Mouse (Mus musculus): ENCODE measurements around the gene Rgp1. TPM values are rescaled to one million over a fixed set of nuclear protein-coding genes. Genes with fewer than 3 reads are reported as not detected.

Rgp1 gene
- 21.1 and 30.4 TPM in 2 replicates for polyA plus RNA-seq (2014; fragmentation: Nextera tagmentation; extraction: Ambion mirVana)

- Histone ChIP-seq H3K9ac (replicated peaks; ENCODE audit: low read length) (peak within 1 kb of the TSS; percentile 84), H3K4me3 (ENCODE audit: low read depth, low read length) (peak within 1 kb of the TSS; percentile 81), H3K27ac (replicated peaks; ENCODE audit: low read depth, low read length) (peak within 1 kb of the TSS; percentile 65), H3K27me3 (ENCODE audit: control insufficient read depth, insufficient read depth, low read length) (no peaks in the 10 kb centered on the region), H3K4me2 (ENCODE audit: low read depth, low read length) (peak within 1 kb of the TSS; percentile 87), H3K4me1 (ENCODE audit: control insufficient read depth, insufficient read depth, low read length) (peaks cover 6% of the 10 kb centered on the region; the same call in 1 of the 2 replicates), H3K36me3 (replicated peaks; ENCODE audit: control insufficient read depth, insufficient read depth, low read depth, low read length) (peaks cover 3% of the 10 kb centered on the region; the same call in 1 of the 2 replicates), H3K9me3 (replicated peaks; ENCODE audit: control insufficient read depth, low read length) (no peaks in the 10 kb centered on the region)
- WGBS, result under 1% methylated on average over 73 of the region's 76 CpGs
- peak; percentile 96 for ATAC-seq (replicated peaks; ENCODE audit: insufficient number of reproducible peaks, low FRiP score, low TSS enrichment, low read depth)
- peak; percentile 83 for DNase-seq (ENCODE audit: low spot score)
Measured at GRCm38 (mm10) chr4:43578376-43579204, at the start of gene Rgp1, which contains the start of gene Gba2. Gene Rgp1 (plus strand): TSS chr4:43578715. Gene Gba2 (minus strand): TSS chr4:43578873.

- WGBS, result 68% methylated on average over 8 of the region's 8 CpGs
Measured at GRCm38 (mm10) chr4:43530081-43530501, 48.4 kb upstream of the Rgp1 start.

DNA sequence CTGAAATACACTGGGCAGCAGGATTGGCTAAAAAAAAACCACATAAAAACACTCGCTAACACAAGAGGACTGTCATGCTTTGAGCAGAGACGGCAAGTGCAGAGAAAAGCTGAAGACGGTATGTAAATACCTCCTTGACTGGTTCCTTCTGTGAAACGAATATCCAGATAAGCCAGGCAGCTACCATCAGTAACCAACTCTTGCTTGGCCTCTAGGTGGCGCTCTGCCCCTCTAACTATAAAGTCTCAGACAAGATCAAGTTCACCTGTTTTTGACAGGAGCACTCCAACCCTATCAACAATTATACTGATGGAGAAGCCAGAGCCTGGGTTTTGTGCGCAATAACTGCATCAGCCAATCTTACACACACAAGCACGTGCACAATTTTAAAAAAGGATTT is 47.9 kb upstream of the Rgp1 start:
- Histone ChIP-seq H3K27ac (replicated peaks; ENCODE audit: low read depth, low read length) (no peak overlapping the region), H3K9me3 (replicated peaks; ENCODE audit: control insufficient read depth, low read length) (no peaks in the 10 kb centered on the region), H3K4me3 (ENCODE audit: low read depth, low read length) (no peak overlapping the region), H3K4me2 (ENCODE audit: low read depth, low read length) (no peak overlapping the region), H3K9ac (replicated peaks; ENCODE audit: low read length) (no peak overlapping the region), H3K36me3 (replicated peaks; ENCODE audit: control insufficient read depth, insufficient read depth, low read depth, low read length) (peaks cover 17% of the 10 kb centered on the region), H3K4me1 (ENCODE audit: control insufficient read depth, insufficient read depth, low read length) (no peaks in the 10 kb centered on the region), H3K27me3 (ENCODE audit: control insufficient read depth, insufficient read depth, low read length) (no peaks in the 10 kb centered on the region)
- DNase-seq (ENCODE audit: low spot score) (peak; percentile 80), ATAC-seq (replicated peaks; ENCODE audit: insufficient number of reproducible peaks, low FRiP score, low TSS enrichment, low read depth) (no peak)
- whole genome bisulfite sequencing, result 25% methylated on average over 7 of the region's 7 CpGs

More at GRCm38 (mm10) chr4:43530081-43530501, 48.4 kb upstream of the Rgp1 start:
- H3K36me3 ChIP-seq (replicated peaks; ENCODE audit: control insufficient read depth, insufficient read depth, low read depth, low read length), result peaks cover 13% of the 10 kb centered on the region
- no peak overlapping the region for H3K27ac ChIP-seq (replicated peaks; ENCODE audit: low read depth, low read length)
- ATAC-seq (replicated peaks; ENCODE audit: insufficient number of reproducible peaks, low FRiP score, low TSS enrichment, low read depth) (no peak), DNase-seq (ENCODE audit: low spot score) (no peak)
- no peaks in the 10 kb centered on the region for H3K9me3 ChIP-seq (replicated peaks; ENCODE audit: control insufficient read depth, low read length)
- no peaks in the 10 kb centered on the region for H3K4me1 ChIP-seq (ENCODE audit: control insufficient read depth, insufficient read depth, low read length)
- H3K4me2 ChIP-seq (ENCODE audit: low read depth, low read length), result no peak overlapping the region
- no peak overlapping the region for H3K4me3 ChIP-seq (ENCODE audit: low read depth, low read length)
- H3K9ac ChIP-seq (replicated peaks; ENCODE audit: low read length), result no peak overlapping the region
- no peaks in the 10 kb centered on the region for H3K27me3 ChIP-seq (ENCODE audit: control insufficient read depth, insufficient read depth, low read length)

GRCm38 (mm10) chr4:43533270-43533669 is 45.2 kb upstream of the Rgp1 start:
- no peak for DNase-seq (ENCODE audit: low spot score)
- Histone ChIP-seq H3K36me3 (replicated peaks; ENCODE audit: control insufficient read depth, insufficient read depth, low read depth, low read length) (peaks cover 24% of the 10 kb centered on the region), H3K9me3 (replicated peaks; ENCODE audit: control insufficient read depth, low read length) (no peaks in the 10 kb centered on the region), H3K4me3 (ENCODE audit: low read depth, low read length) (no peak overlapping the region), H3K27ac (replicated peaks; ENCODE audit: low read depth, low read length) (no peak overlapping the region), H3K9ac (replicated peaks; ENCODE audit: low read length) (no peak overlapping the region), H3K27me3 (ENCODE audit: control insufficient read depth, insufficient read depth, low read length) (no peaks in the 10 kb centered on the region), H3K4me2 (ENCODE audit: low read depth, low read length) (no peak overlapping the region), H3K4me1 (ENCODE audit: control insufficient read depth, insufficient read depth, low read length) (no peaks in the 10 kb centered on the region)
- 80% methylated on average over 9 of the region's 9 CpGs for WGBS
- ATAC-seq (replicated peaks; ENCODE audit: insufficient number of reproducible peaks, low FRiP score, low TSS enrichment, low read depth), result no peak

DNA sequence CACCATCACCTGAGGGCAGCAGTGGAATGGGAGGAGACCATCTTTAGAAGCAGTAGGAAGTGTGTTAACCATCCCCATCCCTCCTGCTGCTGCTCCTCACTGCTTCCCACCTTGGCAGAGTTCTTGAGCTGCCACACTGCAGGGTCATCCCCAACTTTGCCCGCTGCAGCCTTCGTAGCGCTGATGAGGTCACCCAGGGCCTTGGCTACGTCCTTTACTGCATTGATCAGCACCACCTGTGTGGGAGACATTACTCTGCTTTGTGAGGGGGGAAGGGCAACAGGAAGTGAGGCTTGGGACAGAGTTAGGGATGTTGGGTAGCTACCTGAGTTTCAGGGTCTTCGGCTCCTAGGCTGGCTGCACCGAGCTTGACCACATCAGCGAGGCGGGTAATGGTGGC is 42.9 kb upstream of the Rgp1 start:
- no peaks in the 10 kb centered on the region for H3K9me3 ChIP-seq (replicated peaks; ENCODE audit: control insufficient read depth, low read length)
- no peak for DNase-seq (ENCODE audit: low spot score)

GRCm38 (mm10) chr4:43536031-43536430 is 42.5 kb upstream of the Rgp1 start:
- DNase-seq (ENCODE audit: low spot score) (no peak), ATAC-seq (replicated peaks; ENCODE audit: insufficient number of reproducible peaks, low FRiP score, low TSS enrichment, low read depth) (no peak)
- no peak overlapping the region for H3K27ac ChIP-seq (replicated peaks; ENCODE audit: low read depth, low read length)
- H3K9ac ChIP-seq (replicated peaks; ENCODE audit: low read length), result no peak overlapping the region
- no peaks in the 10 kb centered on the region for H3K4me1 ChIP-seq (ENCODE audit: control insufficient read depth, insufficient read depth, low read length)
- H3K4me2 ChIP-seq (ENCODE audit: low read depth, low read length), result no peak overlapping the region
- H3K27me3 ChIP-seq (ENCODE audit: control insufficient read depth, insufficient read depth, low read length), result no peaks in the 10 kb centered on the region
- no peaks in the 10 kb centered on the region for H3K9me3 ChIP-seq (replicated peaks; ENCODE audit: control insufficient read depth, low read length)
- no peak overlapping the region for H3K4me3 ChIP-seq (ENCODE audit: low read depth, low read length)
- peaks cover 39% of the 10 kb centered on the region for H3K36me3 ChIP-seq (replicated peaks; ENCODE audit: control insufficient read depth, insufficient read depth, low read depth, low read length)
- WGBS, result 94% methylated on average over 9 of the region's 9 CpGs

More for the DNA sequence above, 42.9 kb upstream of the Rgp1 start:
- no peak for ATAC-seq (replicated peaks; ENCODE audit: insufficient number of reproducible peaks, low FRiP score, low TSS enrichment, low read depth)
- peaks cover 39% of the 10 kb centered on the region for H3K36me3 ChIP-seq (replicated peaks; ENCODE audit: control insufficient read depth, insufficient read depth, low read depth, low read length)
- H3K9ac ChIP-seq (replicated peaks; ENCODE audit: low read length), result no peak overlapping the region
- no peaks in the 10 kb centered on the region for H3K27me3 ChIP-seq (ENCODE audit: control insufficient read depth, insufficient read depth, low read length)
- no peak overlapping the region for H3K4me3 ChIP-seq (ENCODE audit: low read depth, low read length)
- no peak overlapping the region for H3K4me2 ChIP-seq (ENCODE audit: low read depth, low read length)
- no peak overlapping the region for H3K27ac ChIP-seq (replicated peaks; ENCODE audit: low read depth, low read length)
- WGBS, result 95% methylated on average over 8 of the region's 8 CpGs
- H3K4me1 ChIP-seq (ENCODE audit: control insufficient read depth, insufficient read depth, low read length), result no peaks in the 10 kb centered on the region

GRCm38 (mm10) chr4:43542044-43542443 is 36.5 kb upstream of the Rgp1 start:
- DNase-seq (ENCODE audit: low spot score) (no peak), ATAC-seq (replicated peaks; ENCODE audit: insufficient number of reproducible peaks, low FRiP score, low TSS enrichment, low read depth) (no peak)
- Histone ChIP-seq H3K27ac (replicated peaks; ENCODE audit: low read depth, low read length) (no peak overlapping the region), H3K9ac (replicated peaks; ENCODE audit: low read length) (no peak overlapping the region), H3K4me2 (ENCODE audit: low read depth, low read length) (no peak overlapping the region), H3K9me3 (replicated peaks; ENCODE audit: control insufficient read depth, low read length) (no peaks in the 10 kb centered on the region), H3K27me3 (ENCODE audit: control insufficient read depth, insufficient read depth, low read length) (no peaks in the 10 kb centered on the region), H3K4me1 (ENCODE audit: control insufficient read depth, insufficient read depth, low read length) (no peaks in the 10 kb centered on the region), H3K36me3 (replicated peaks; ENCODE audit: control insufficient read depth, insufficient read depth, low read depth, low read length) (peaks cover 37% of the 10 kb centered on the region), H3K4me3 (ENCODE audit: low read depth, low read length) (no peak overlapping the region)
- whole genome bisulfite sequencing, result 60% methylated on average over 3 of the region's 3 CpGs

- DNase-seq (ENCODE audit: low spot score), result no peak
- no peak overlapping the region for H3K9ac ChIP-seq (replicated peaks; ENCODE audit: low read length)
- no peak overlapping the region for H3K4me3 ChIP-seq (ENCODE audit: low read depth, low read length)
- no peaks in the 10 kb centered on the region for H3K9me3 ChIP-seq (replicated peaks; ENCODE audit: control insufficient read depth, low read length)
- H3K4me1 ChIP-seq (ENCODE audit: control insufficient read depth, insufficient read depth, low read length), result no peaks in the 10 kb centered on the region
- H3K36me3 ChIP-seq (replicated peaks; ENCODE audit: control insufficient read depth, insufficient read depth, low read depth, low read length), result peaks cover 30% of the 10 kb centered on the region
- WGBS, result 96% methylated on average over 12 of the region's 12 CpGs
- ATAC-seq (replicated peaks; ENCODE audit: insufficient number of reproducible peaks, low FRiP score, low TSS enrichment, low read depth), result no peak
- H3K27me3 ChIP-seq (ENCODE audit: control insufficient read depth, insufficient read depth, low read length), result no peaks in the 10 kb centered on the region
- H3K27ac ChIP-seq (replicated peaks; ENCODE audit: low read depth, low read length), result no peak overlapping the region
- H3K4me2 ChIP-seq (ENCODE audit: low read depth, low read length), result no peak overlapping the region
Measured at GRCm38 (mm10) chr4:43546375-43547047, 32.0 kb upstream of the Rgp1 start.

Data from embryonic facial prominence, embryonic 11.5 days (tissue).